Mouse (Mus musculus) adrenal gland, adult 18-20 months (tissue): ENCODE data around the gene Slc35e3. TPM values are rescaled to one million over a fixed set of nuclear protein-coding genes. Genes with fewer than 3 reads are reported as not detected.
"Not testable (repeated sequence)": the region's sequence is repeated elsewhere in the genome, so short reads cannot be mapped to it uniquely, and the experiment has no call there.

Experiments
- DNase-seq, 2 experiments: peaks; one replicate each; pipeline ENCODE4 v3.0.0; 2021 to 2022; ENCODE audit warnings: low spot score in 2 of 2
- total RNA-seq, 2 experiments: library from RNA; stranded (reverse); gene quantifications; 1 replicate in 1 of 2; 2 replicates in 1 of 2; pipeline ENCODE4 v1.2.3; 2021

Gene Slc35e3
- total RNA-seq, 2 experiments from 2014 or later = 13.1 to 15.0 TPM

- no peak for DNase-seq
These were observed 16.8 kb upstream of the Slc35e3 start for GRCm38 (mm10) chr10:117762966-117763365.

- DNase-seq = no peak
These were observed 16.2 kb upstream of the Slc35e3 start for GRCm38 (mm10) chr10:117762281-117762830.

GRCm38 (mm10) chr10:117761551-117761950, 15.4 kb upstream of the Slc35e3 start:
- no peak for DNase-seq

- no peak for DNase-seq
These were observed 14.7 kb upstream of the Slc35e3 start for GRCm38 (mm10) chr10:117760831-117761335.

GRCm38 (mm10) chr10:117759844-117760630, 13.9 kb upstream of the Slc35e3 start:
- no peak for DNase-seq

- DNase-seq = no peak
These were observed 12.9 kb upstream of the Slc35e3 start for GRCm38 (mm10) chr10:117758749-117759727.

GRCm38 (mm10) chr10:117758344-117758743, 12.2 kb upstream of the Slc35e3 start:
- not testable (repeated sequence) for DNase-seq

- no peak for DNase-seq
These were observed 11.7 kb upstream of the Slc35e3 start for GRCm38 (mm10) chr10:117757796-117758342.

GRCm38 (mm10) chr10:117757259-117757658, 11.1 kb upstream of the Slc35e3 start:
- DNase-seq = no peak

- DNase-seq = no peak
These were observed 10.6 kb upstream of the Slc35e3 start for GRCm38 (mm10) chr10:117756784-117757183.

- DNase-seq = no peak
These were observed 9.8 kb upstream of the Slc35e3 start for GRCm38 (mm10) chr10:117755799-117756467.

GRCm38 (mm10) chr10:117755086-117755798, 9.1 kb upstream of the Slc35e3 start:
- DNase-seq = no peak

- no peak for DNase-seq
These were observed 8.4 kb upstream of the Slc35e3 start for GRCm38 (mm10) chr10:117754609-117754940.

GRCm38 (mm10) chr10:117753711-117754608, 7.8 kb upstream of the Slc35e3 start:
- no peak for DNase-seq

- DNase-seq = no peak
These were observed 6.9 kb upstream of the Slc35e3 start for GRCm38 (mm10) chr10:117752851-117753647.

GRCm38 (mm10) chr10:117752304-117752821, 6.2 kb upstream of the Slc35e3 start:
- DNase-seq = no peak

GRCm38 (mm10) chr10:117751744-117752143, 5.6 kb upstream of the Slc35e3 start:
- DNase-seq = no peak

- no peak for DNase-seq
These were observed 5.1 kb upstream of the Slc35e3 start for GRCm38 (mm10) chr10:117751282-117751610.
